Mouse (Mus musculus): ENCODE measurements around the gene Daam1.

Gene Daam1

DNA sequence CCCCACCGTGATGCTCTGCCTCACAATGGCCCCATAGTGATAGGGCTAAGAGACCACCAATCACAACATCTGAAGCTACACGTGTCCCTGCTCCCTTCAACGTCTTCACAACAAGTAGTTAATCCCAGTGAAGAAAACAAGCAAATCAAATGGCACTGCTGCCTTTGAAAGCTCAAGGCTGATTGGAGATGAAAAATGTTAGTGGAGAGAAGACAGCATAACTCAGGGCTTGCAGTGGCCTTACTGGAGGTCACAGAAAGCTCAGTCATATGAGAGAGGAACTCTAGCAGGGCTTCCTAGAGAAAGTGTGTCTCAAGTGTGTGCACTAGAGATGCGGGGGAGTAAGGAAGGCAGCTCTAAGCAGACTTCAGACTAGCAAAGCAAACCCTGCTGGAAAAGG, 131.7 kb downstream of the Daam1 start:
- in situ Hi-C loops (cut with MboI, MseI) = no loop called here

DNA sequence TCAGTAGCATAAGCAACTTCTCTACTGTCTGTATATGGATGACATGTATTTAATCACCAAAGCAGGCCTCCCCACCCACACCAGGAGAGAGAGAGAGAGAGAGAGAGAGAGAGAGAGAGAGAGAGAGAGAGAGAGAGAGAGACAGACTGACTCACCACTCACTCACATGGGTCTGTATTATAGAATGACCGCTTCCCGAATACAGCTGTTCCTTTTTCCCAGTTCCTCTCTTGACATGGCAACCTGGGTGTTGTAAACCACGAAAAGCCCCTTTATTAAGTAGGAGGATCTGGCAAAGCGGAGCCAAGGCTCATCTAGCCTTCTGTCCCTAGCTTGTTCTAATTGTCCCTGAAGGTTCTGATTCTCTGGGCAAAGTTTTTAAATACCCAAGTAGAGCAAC, 137.7 kb downstream of the Daam1 start:
- in situ Hi-C loops (cut with MboI, MseI) = no loop called here

DNA sequence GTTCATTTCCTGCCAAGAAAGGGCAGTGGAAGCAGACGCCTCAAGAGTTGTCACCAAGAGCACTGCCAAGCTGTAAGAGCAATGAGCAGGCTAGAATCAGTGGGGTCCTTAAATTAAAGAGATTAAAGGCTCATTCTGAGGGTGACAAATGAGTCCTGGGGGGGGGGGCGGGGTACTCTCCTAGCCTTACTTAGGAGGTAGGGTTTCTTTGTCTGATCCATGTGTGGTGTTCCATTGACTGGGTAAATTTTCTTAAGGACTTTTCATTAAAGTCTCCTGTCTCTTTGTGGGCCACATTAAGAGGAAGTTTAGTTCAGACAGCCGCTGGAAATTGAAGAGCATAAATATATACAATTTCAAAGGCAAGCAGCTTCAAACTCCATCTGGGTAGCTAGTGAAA, 138.1 kb downstream of the Daam1 start:
- in situ Hi-C loops (cut with MboI, MseI) = no loop called here

DNA sequence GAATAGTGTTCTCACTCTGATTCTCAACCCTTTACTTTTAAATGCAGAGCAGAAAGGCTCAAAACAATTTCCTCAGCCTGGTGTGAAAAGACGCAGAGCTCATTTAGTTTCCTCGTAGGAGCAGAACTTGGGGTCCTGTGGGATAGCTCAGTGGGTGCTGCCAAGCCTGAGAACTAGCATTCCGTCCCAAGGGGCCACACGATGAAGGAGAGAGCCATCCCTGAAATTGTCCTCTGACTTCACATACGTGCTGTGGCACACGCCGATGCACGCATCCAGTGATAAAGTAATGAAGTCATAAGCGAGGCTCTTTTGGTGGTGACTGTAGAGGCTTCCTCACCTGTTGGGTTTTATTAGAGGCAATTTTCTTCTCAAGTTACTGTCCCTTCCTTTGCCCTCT, 138.6 kb downstream of the Daam1 start:
- in situ Hi-C loops (cut with MboI, MseI) = no loop called here

DNA sequence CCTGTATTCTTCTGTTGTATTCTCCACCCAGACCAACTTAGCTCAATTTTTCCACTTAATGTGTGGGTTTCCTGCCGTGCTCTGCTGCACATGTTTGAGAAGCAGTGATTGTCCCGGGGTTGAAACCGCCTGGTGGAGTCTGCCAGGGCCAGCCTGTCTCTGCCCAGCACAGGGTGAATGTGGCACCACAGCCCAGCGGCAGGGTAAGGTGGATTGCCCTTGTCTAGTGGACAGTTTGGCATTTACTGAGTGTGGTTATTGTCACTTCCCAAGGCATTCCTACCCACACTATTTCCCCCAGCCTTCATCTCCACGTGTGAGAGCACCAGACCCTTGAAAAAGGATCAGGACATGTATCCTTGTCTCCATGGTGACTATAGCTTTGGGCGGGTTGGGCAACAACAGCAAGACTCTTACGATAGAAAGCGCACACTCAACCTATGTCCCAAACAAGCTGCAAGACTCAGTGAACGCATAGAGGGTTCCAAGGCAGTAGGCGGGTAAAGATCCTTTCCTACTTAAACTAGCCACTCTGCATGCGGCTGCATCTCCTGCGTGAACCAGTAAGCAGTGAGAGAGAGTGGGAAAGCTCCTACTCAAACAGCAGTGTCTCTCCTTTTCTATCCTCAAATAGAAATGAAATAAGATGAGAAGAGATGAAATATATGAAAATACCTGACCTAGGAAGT, 139.2 kb downstream of the Daam1 start:
- in situ Hi-C loops (cut with MboI, MseI) = no loop called here

DNA sequence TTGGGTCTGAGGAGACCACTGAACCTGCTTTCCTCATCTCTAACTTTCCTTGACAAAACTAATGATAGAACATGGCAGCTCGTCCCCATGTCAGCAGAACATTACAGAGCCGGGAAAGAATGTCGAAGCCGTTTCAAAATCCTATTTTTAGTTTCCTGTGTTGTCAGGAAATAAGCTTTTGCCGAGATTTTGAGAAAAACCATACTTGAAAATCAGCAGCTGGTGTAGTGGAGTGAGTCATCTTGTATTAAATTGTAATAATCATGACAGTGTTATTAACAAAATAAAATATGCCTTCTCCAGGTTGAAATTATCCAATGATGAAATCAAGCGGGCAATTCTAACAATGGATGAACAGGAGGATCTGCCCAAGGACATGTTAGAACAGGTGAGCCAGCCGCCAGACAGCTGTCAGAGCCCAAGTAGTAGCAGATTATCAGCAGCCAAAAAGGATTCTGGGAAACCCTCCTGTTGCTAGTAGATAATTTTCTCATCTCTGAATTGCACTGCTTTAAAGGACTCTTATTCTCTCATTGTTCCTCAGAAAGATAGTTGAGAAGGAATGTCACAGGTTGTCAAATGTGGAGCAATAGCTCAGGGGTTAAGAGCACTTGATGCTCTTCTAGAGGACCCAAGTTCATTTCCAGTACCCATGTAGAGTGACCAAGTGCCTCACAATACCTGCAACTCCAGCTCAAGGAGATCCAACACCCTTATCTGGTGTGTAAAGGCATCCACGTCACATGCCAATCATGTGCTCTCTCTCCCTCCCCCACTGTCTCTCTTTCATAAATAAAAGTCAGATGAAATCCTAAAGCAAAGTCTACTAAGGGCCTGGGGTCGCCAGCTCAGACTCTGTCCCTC, 140.1 kb downstream of the Daam1 start:
- in situ Hi-C loops (cut with MboI, MseI) = no loop called here

DNA sequence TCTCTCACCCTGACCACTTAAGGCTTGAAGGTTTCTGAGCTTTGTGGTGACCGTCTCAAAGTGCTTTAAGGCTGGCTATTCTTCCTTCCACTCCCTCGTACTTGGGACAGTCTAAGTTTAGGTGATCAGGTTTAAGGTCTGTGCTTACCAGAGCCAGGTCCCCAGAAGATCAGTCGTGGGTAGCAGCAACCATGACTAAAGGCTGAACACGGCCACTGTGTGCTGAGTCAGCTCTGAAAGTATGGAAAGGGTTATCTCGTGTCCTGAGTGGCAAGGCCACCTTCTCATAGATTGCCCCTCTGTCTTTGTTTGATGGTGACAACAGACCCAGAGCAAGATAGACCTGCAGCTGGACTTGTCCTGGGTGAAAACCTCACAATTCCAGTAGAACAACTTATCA, 141.2 kb downstream of the Daam1 start:
- in situ Hi-C loops (cut with MboI, MseI) = no loop called here

DNA sequence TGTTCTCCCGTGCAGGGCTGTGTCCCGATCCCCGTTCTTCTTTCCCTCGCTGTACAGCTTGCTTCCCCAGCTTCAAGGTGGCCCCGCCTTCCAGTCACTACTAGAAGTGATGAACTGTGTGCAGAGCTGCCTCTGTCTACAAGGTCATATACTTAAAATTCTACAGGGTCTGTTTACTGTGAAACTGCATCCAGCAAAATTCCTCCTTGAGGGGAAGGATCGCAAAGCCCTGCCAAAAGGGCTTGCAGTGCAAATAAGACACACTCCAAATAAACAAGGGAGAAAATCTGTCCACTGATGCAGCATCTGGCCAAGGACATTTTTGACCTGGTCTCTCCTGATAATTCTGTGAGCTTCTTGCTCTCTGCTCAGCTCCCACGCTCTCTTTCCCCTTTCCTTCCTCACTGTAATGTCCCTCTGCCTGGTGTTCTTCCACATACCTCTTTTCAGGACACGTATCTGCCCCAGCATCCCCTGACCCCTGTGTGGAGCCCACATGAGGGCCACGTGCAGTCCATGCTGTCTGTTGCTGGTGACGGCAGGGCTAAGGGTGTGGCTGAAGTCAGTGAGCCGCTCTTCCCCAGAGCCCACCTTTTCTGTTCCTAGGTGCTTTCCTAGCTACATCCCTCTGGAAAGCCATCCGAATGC, 141.9 kb downstream of the Daam1 start:
- in situ Hi-C loops (cut with MboI, MseI) = no loop called here

DNA sequence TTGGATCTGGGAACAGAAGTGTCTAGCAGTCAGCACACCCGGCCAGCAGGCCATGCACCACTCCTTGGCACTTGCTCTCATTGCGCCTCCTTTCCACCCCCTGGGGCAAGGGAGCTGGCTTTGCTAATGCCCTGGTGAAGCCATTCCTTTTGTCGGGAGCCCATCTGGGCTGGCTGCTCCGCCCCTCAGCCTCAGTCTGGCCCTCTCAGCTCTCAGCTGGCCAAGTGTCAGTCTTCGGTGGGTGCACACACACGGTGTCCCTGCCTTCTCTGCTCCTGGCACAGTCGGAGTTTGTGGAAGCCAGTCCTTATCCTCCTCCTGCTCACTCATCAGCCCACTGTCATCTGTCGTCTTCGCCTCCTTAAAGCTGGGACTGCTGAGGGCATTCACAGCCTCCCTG, 142.7 kb downstream of the Daam1 start:
- in situ Hi-C loops (cut with MboI, MseI) = no loop called here

DNA sequence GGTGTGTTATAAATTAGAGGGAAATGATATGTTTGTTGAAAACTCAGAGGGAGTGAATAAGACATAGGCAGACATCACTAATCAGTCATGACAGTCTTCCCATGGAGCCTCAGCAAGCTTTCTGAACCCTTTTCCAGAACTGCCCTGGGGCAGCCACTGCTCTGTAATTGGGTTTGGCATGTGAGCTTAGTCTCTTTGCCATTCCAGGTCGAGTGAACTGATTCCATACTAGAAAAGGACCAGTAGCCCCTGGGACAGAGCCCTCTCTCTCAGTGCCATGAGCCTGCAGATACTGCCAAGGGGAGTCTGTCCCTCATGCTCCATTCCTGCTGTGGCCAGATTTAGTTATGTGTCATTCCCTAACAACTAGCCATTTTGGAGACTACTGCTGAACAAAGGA, 144.7 kb downstream of the Daam1 start:
- in situ Hi-C loops (cut with MboI, MseI) = no loop called here

DNA sequence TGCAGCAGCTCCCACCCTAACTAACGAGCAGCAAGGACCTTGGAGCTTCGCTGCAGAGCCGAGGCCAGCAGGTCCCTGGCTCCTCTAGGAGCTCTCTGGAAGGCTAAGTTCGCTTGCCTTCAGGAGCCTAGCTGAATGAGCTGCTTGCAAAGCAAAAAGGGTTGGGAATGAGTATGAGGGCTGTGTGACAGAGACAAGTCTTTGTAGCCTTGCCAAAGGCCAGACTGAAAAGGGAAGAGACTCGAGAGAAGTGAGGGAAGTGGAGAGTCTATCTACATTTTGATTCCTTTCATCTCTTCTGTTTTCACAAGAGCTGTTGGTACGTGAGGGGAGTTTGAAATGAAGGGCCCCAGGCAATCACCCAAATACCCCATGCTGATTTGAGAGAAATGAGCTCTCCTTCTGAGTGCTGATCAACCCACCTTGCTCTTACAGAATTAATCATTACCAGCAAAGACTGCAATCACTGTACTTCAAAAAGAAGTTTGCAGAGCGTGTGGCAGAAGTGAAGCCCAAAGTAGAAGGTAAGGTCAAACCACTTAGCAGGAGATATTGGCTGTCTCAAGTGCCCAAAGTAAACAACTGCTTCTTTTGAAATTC, 145.6 kb downstream of the Daam1 start:
- in situ Hi-C loops (cut with MboI, MseI) = no loop called here

DNA sequence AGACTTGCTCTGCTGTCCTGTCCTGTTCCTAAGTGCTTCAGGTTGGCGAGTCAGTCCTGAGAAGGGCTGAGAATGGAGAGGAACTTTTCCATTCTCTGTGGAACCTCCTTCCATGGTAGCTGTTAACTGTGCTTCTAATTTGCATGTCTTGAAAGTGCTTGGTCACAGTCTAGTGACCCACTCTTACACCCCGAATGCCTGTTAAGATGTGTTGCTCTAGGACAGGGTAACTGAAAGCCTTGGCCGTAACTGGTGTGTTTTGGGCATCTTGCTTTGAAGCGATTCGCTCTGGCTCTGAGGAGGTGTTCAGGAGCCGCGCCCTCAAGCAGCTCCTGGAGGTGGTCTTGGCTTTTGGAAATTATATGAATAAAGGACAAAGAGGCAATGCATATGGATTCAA, 146.5 kb downstream of the Daam1 start:
- in situ Hi-C loops (cut with MboI, MseI) = no loop called here

DNA sequence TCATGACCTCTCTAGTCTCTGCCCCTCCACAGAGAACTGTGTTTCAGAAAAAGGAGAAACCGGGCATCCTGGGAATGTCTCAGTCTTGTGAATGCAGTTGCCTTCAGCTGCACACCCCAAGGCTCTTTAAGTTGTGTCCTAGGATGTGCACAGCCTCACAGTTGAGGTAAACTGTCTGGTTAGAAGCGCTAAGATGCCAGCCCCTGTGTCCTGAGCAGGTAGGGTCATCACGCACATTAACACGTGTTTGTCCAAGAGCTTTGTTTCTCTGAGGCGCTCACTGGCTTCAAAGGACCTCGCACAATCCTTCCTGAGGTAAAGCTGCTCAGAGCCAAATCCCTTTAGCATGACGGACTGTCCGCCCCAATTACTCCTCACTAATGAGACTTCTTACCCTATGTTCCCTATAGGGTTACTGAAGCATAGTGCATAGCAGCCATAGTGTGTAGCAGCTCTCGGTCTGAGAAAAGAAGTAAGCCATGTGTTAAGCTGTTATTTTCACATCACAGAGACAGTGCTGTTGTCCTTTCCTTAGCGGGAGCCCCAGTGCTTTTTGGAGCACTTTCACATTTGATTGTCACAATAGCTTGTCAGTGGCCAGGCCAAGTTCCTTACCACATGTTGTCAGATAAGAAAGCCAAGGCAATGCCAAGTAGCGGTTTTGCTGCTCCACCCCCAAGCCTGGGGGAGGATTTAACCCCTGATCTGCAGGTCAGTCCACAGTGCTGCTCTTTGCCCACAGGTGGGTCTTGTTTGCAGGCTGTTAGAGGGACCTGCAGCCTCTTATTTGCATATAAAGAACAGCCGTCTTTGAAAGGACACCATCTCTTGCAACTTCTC, 147.9 kb downstream of the Daam1 start:
- in situ Hi-C loops (cut with MboI, MseI) = no loop called here

DNA sequence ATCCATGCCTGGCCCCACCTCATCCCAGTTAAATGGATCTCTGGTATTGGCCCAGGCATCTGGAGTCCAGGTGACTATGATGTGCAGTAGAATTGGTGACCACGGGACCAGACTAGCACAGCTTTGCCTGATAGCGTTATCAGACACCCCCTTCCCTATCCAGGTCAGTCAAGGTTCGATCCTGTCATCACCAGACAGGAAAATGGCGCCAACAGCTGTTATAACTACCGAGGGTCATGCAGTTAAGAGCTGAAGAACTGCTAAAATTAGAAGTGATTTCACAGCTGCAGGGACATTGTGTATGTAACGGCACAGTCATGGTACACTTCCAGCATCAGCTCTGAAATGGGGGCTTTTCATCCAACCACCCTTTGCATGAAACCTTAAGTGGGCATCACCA, 149.3 kb downstream of the Daam1 start:
- in situ Hi-C loops (cut with MboI, MseI) = no loop called here

DNA sequence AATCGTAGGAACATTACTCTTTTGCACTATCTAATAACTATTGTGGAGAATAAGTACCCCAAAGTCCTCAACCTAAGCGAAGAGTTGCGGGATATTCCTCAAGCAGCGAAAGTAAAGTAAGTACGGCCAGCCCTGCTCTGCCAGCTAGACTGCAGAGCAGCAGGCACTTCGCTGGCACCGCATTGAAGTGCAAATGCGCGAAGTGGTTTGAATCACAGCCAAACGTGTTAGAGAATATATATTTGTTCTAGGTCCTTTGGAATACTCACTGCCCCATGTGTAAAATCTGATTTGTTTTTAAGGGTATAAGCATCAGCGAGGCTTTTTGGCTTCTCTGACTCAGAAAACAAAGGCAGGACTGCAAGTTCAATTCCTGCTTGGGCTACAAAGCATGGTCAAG, 149.9 kb downstream of the Daam1 start:
- in situ Hi-C loops (cut with MboI, MseI) = no loop called here

DNA sequence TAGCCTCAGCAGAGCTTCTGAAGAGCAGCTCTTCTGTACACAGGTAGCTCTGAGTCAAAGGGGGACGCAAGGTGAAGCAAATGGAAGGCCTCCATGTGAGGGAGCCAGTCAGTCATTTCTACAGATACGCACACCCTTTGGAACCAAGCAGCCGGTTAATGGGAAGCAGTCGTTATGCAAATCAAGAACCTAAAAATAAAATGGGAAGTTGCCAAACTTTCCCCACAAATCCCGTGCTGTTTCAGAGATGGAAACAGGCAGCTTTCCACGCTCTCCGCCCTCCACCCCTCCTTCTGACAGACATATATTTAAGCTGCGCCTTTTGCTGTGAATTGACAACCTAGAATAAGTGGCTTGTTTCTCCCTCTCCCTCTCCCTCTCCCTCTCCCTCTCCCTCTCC, 150.4 kb downstream of the Daam1 start:
- in situ Hi-C loops (cut with MboI, MseI) = no loop called here

DNA sequence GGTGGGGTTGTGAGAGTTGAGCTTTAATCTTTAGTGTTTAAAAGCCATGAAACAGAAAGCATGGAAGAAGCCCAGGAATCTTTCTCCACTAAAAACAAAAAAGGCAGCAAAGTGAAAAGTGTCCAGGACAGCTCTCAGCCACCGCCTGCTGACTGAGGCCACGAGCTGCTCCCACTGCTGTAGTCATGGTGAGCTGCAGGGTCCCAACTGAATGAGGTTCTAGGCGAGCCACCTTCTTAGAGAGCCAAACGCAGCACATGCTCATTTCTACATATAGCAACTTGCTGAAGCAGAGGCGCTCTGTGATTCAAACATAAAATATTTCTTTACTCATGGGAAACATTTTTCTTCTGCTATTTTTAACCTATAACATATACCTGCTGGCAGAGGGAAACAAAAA, 150.9 kb downstream of the Daam1 start:
- in situ Hi-C loops (cut with MboI, MseI) = no loop called here

DNA sequence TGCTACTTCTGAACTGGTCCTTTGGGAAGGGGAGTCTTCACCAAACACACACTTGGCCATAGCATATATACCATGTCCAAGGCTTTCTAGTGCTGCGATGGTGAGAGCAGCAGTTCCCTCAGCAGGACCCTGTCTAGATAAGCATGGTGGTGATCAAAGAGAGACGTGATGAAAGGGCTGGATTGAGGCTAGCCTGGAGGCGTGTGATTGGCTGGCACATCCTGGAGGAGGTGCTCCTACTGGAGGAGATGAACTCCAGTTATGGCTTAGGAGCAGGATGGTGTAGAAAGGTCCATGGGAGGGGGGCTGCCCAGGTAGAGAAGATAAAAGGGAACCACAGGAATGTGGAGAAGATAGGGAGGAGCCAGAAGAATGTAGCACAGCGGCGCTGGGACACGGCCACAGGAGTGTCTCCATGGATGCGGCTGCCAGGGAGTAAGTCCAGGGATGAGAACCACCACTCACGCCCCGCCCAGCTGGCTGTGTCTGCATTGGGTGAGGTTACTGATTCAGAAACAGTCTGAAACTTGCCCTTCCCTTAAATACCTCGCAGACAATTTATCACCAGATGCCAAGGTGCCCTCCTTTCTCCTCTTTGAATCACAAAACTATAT, 152.3 kb downstream of the Daam1 start:
- in situ Hi-C loops (cut with MboI, MseI) = no loop called here

DNA sequence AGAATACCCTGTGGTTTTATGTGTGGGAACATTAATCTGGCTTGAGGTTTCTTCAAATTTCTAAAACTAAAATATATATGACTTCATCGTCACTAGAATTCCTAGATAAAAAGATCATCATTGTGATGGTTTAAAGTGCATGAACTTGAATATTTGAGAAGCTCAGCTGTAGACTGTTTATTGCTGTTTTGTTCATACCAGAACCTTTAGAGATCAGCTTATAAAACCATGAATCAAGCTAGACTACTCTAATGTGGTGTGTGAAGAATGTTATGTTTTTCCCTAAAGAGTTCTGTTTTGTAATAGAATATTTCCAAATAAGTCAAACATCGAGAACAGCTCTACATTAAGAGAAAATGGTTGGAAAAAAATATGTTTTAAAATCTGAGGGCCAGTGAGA, 156.3 kb downstream of the Daam1 start:
- in situ Hi-C loops (cut with MboI, MseI) = no loop called here

DNA sequence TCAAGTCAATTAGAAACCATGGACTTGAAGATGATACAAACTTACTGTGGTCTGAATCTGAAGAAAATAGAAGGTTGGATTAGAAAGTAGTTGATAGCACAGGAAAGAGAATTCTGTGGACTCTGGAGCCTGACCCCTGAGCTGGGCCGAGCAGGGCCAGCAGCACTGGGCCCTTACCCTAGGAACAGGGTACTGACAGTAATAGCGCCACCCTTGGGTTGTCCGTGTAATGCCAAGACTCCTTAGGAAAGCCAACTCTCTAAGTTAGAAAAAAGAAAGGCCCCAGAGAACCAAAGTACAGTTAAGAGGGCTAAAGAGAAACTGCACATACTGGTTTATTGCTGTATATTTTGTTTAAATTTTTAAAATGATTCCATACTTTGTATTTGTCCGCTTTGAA, 157.0 kb downstream of the Daam1 start:
- in situ Hi-C loops (cut with MboI, MseI) = no loop called here

DNA sequence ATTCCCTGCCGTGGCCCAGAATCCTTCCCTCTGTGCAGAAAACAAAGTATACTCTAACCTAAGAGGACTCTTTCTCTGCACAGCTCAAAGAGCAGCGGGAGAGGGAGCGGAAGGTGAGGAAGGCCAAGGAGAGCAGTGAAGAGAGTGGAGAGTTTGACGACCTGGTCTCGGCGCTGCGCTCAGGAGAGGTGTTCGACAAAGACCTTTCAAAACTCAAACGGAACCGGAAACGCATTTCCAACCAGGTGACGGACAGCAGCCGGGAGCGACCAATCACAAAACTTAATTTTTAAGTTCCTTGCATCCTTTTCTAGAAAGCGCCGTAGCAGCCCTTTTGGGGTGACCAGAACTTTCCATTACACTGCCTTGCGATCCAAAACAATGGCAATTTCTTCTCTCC, 158.7 kb downstream of the Daam1 start:
- in situ Hi-C loops (cut with MboI, MseI) = no loop called here
